Mouse (Mus musculus) activated CD4-positive, CD25-positive, alpha-beta regulatory T cell, adult 9 weeks (primary cell): Measurements from ENCODE around the gene Stoml1. TPM values are rescaled to one million over a fixed set of nuclear protein-coding genes. Genes with fewer than 3 reads are reported as not detected.

Source experiments
- polyA plus RNA-seq: library from polyadenylated mRNA; unstranded; fragments of 100-300 nt; shearing (Covaris generic); gene quantifications from one replicate; pipeline ENCODE4 v1.2.1, GENCODE M21; 2017

The Stoml1 gene
- polyA plus RNA-seq: 27.5 TPM

GRCm38 (mm10) chr9:58253033-58253804 is at the start of gene Stoml1:
Gene Stoml1, plus strand, starts transcription at chr9:58253164.

GRCm38 (mm10) chr9:58203516-58204447 is 49.2 kb upstream of the Stoml1 start, which contains the start of the genes Islr and Islr2:
Gene Islr, minus strand, starts transcription at chr9:58204306.
Gene Islr2, minus strand, starts transcription at chr9:58204319.

GRCm38 (mm10) chr9:58249592-58250192 is 3.3 kb upstream of the Stoml1 start, which contains the start of gene Pml:
Gene Pml, minus strand, starts transcription at chr9:58249786.

Other genes with a start within 250 kb of the Stoml1 start
- 0.11 TPM for gene Cyp11a1, start 246.8 kb upstream of the Stoml1 start, polyA plus RNA-seq
- 3.5 TPM for gene Stra6, start 189.4 kb upstream of the Stoml1 start, polyA plus RNA-seq
- not detected for gene Ccdc33, start 134.3 kb upstream of the Stoml1 start, polyA plus RNA-seq
- gene Islr, start 48.9 kb upstream of the Stoml1 start, polyA plus RNA-seq: 0.95 TPM
- not detected for gene Islr2, start 48.8 kb upstream of the Stoml1 start, polyA plus RNA-seq
- gene Pml, start 3.4 kb upstream of the Stoml1 start, polyA plus RNA-seq: 83.6 TPM
- gene Loxl1, start 60.0 kb downstream of the Stoml1 start, polyA plus RNA-seq: not detected
- gene Tbc1d21, start 117.3 kb downstream of the Stoml1 start, polyA plus RNA-seq: not detected
- gene Insyn1, start 235.4 kb downstream of the Stoml1 start, polyA plus RNA-seq: not detected